Mouse (Mus musculus): ENCODE measurements around the gene Rgs13. TPM values are rescaled to one million over a fixed set of nuclear protein-coding genes. Genes with fewer than 3 reads are reported as not detected.

Rgs13 gene
- polyA plus RNA-seq, 1 experiment from 2014 or later, result 0.77 TPM

Other genes with a start within 250 kb of the Rgs13 start
- 132 and 135 TPM in 2 replicates for gene Rgs2, start 173.2 kb downstream of the Rgs13 start, polyA plus RNA-seq (2015; fragmentation: Nextera tagmentation; extraction: Ambion mirVana)
- 0.19 TPM in 1 of 2 replicates, not detected in the other for gene Rgs1, start 71.9 kb upstream of the Rgs13 start, polyA plus RNA-seq (2015; fragmentation: Nextera tagmentation; extraction: Ambion mirVana)